Comparison of ENCODE assay signal across 8 mouse cellular contexts in genomic region chr9:78395630-78396351, GRCm38 (mm10). TPM values are rescaled to one million over a fixed set of nuclear protein-coding genes. Genes with fewer than 3 reads are reported as not detected.
A peak's percentile ranks its signal among the peaks of the same experiment; 100 is the strongest.
DNase-seq lines count a peak whose midpoint lies in the region; ATAC-seq lines count a peak whose summit lies in the region.

Gene Ddx43, plus strand, starts transcription at chr9:78395777.

- H3K4me2 ChIP-seq in forebrain, embryonic 15.5 days (replicated peaks), result peak within 1 kb of the TSS; percentile 62

- no peaks in the 10 kb centered on the region for H3K36me3 ChIP-seq in forebrain, embryonic 15.5 days
- H3K36me3 ChIP-seq in hindbrain, embryonic 10.5 days, result no peaks in the 10 kb centered on the region

- peaks cover 10% of the 10 kb centered on the region for H3K4me1 ChIP-seq in forebrain, embryonic 15.5 days
- H3K4me1 ChIP-seq in hindbrain, embryonic 10.5 days (replicated peaks), result peaks cover 7% of the 10 kb centered on the region

- H3K27ac ChIP-seq in forebrain, embryonic 15.5 days (replicated peaks), result no peak within 1 kb of the TSS
- H3K27ac ChIP-seq in hindbrain, embryonic 10.5 days, result peak within 1 kb of the TSS; percentile 69; the same call in 1 of the 2 replicates

- 3% methylated on average over 90 of the region's 93 CpGs for WGBS in forebrain, embryonic 15.5 days
- 5% methylated on average over 93 of the region's 93 CpGs for WGBS in hindbrain, embryonic 10.5 days

- peak; percentile 97 for ATAC-seq in forebrain, embryonic 15.5 days (replicated peaks)

- peak within 1 kb of the TSS; percentile 44 for H3K4me3 ChIP-seq in forebrain, embryonic 15.5 days
- peak within 1 kb of the TSS; percentile 50 for H3K4me3 ChIP-seq in hindbrain, embryonic 10.5 days

- peaks cover 54% of the 10 kb centered on the region for H3K27me3 ChIP-seq in forebrain, embryonic 15.5 days
- peaks cover 64% of the 10 kb centered on the region for H3K27me3 ChIP-seq in hindbrain, embryonic 10.5 days (ENCODE audit: insufficient read depth, poor library complexity, severe bottlenecking)

- H3K9ac ChIP-seq in forebrain, embryonic 15.5 days (replicated peaks), result peak within 1 kb of the TSS; percentile 35; the same call in 1 of the 2 replicates

- peak; percentile 10 for DNase-seq in ovary, postnatal 10 days (ENCODE audit: low spot score)
- DNase-seq in ovary, adult 18-20 months (ENCODE audit: low spot score), result no peak
- DNase-seq in hindbrain, embryonic 10.5 days (ENCODE audit: low spot score), result peak; percentile 80
- DNase-seq in layer of hippocampus, postnatal 14 days (ENCODE audit: low spot score in 2 of 2), result peak; percentile 16 to 25
- peak; percentile 12 for DNase-seq in lung, postnatal 36 days
- DNase-seq in right cerebral cortex, adult 18-20 months, result peak; percentile 8
- peak; percentile 27 for DNase-seq in urinary bladder, adult 2 months (ENCODE audit: low spot score)

- no peaks in the 10 kb centered on the region for H3K9me3 ChIP-seq in forebrain, embryonic 15.5 days
- no peaks in the 10 kb centered on the region for H3K9me3 ChIP-seq in hindbrain, embryonic 10.5 days

RNA-seq across cellular contexts. Expression of gene Ddx43, which starts in this region (rescaled TPM):
- polyA plus RNA-seq in forebrain, embryonic 15.5 days (2015; fragmentation: Nextera tagmentation; extraction: Ambion mirVana), result 0.08 and 0.10 TPM in 2 replicates
- polyA plus RNA-seq in hindbrain, embryonic 10.5 days (2016; fragmentation: Nextera tagmentation; extraction: Ambion mirVana), result 0.10 and 0.21 TPM in 2 replicates
- under 1 TPM in 1 of 2 experiments, not detected in 1; 0.14 TPM for total RNA-seq in layer of hippocampus, postnatal 14 days (2021)
- polyA plus RNA-seq in urinary bladder, adult 2 months (2012; rRNA removed), result 0.63 and 0.77 TPM in 2 replicates

Comparison
In these comparisons a context has a peak if more than half of its experiments do, and no peak if none do; other contexts are left out.
1. Peak in ATAC-seq, H3K4me3 ChIP-seq, H3K9ac ChIP-seq and H3K4me2 ChIP-seq in forebrain, embryonic 15.5 days; RNA of the gene not detected or under 1 TPM.
2. Peak in DNase-seq, H3K4me3 ChIP-seq and H3K27ac ChIP-seq in hindbrain, embryonic 10.5 days; RNA of the gene not detected or under 1 TPM.
3. Peak in DNase-seq in layer of hippocampus, postnatal 14 days; RNA of the gene not detected or under 1 TPM.
4. Peak in DNase-seq in urinary bladder, adult 2 months; RNA of the gene not detected or under 1 TPM.